Mouse (Mus musculus) lung, embryonic 14.5 days (tissue): Measurements from ENCODE around the gene Rexo4. TPM values are rescaled to one million over a fixed set of nuclear protein-coding genes. Genes with fewer than 3 reads are reported as not detected.

Experiments
- ATAC-seq: fragments of 200-750 bp; cut with Nextera tagmentation; 2 replicates; pipeline ENCODE4 v1.8.0; 2017; ENCODE audit warnings: mild to moderate bottlenecking, moderate TSS enrichment, moderate library complexity; ENCODE audit not compliant: insufficient read depth
- DNase-seq: peaks from one replicate; pipeline ENCODE4 v3.0.0-alpha.2; 2015
- H3K27ac ChIP-seq: fragments of 300-500 bp; sonication (generic); 2 replicates; pipeline ENCODE4 v1.5.1; 2014; ENCODE audit warnings: low read depth, mild to moderate bottlenecking, moderate library complexity
- H3K27me3 ChIP-seq: fragments of 300-500 bp; sonication (generic); 2 replicates; pipeline ENCODE4 v1.6.1; 2014; ENCODE audit warnings: low read length, control low read depth; ENCODE audit not compliant: insufficient read depth
- H3K36me3 ChIP-seq: fragments of 300-500 bp; sonication (generic); 2 replicates; pipeline ENCODE4 v1.6.1; 2014; ENCODE audit warnings: control low read depth; ENCODE audit not compliant: insufficient read depth
- H3K4me1 ChIP-seq: fragments of 300-500 bp; sonication (generic); 2 replicates; pipeline ENCODE4 v1.6.1; 2014; ENCODE audit warnings: antibody characterized with exemption, control low read depth; ENCODE audit not compliant: insufficient read depth
- H3K4me2 ChIP-seq: fragments of 300-500 bp; sonication (generic); 2 replicates; pipeline ENCODE4 v1.6.1; 2014; ENCODE audit warnings: mild to moderate bottlenecking
- H3K4me3 ChIP-seq: fragments of 300-500 bp; sonication (generic); 2 replicates; pipeline ENCODE4 v1.5.1; 2014; ENCODE audit warnings: low read depth, low read length
- H3K9ac ChIP-seq: fragments of 300-500 bp; sonication (generic); 2 replicates; pipeline ENCODE4 v1.6.1; 2014
- H3K9me3 ChIP-seq: fragments of 300-500 bp; sonication (generic); 2 replicates; pipeline ENCODE4 v1.6.1; 2016; ENCODE audit warnings: low read depth, low read length, control low read depth
- CTCF ChIP-seq: IDR thresholded peaks from 2 replicates; pipeline ENCODE4 v1.5.1; 2016; ENCODE audit warnings: antibody characterized with exemption, low read depth
- WGBS: fragments of 180-500 bp; shearing (Covaris S2); extraction: QIAGEN DNeasy Blood & Tissue Kit; methylation state at CpG from one replicate; pipeline ENCODE4 v1.1.7; 2014; 5-methylcytosine and 5-hydroxymethylcytosine counted together
- polyA plus RNA-seq: library from polyadenylated mRNA; unstranded; fragments of >200 nt; fragmentation: Nextera tagmentation; extraction: Ambion mirVana; gene quantifications from 2 replicates; pipeline ENCODE4 v1.2.1, GENCODE M21; 2014

Rexo4 gene
- polyA plus RNA-seq, 1 experiment from 2014 or later = 48.3 TPM

DNA sequence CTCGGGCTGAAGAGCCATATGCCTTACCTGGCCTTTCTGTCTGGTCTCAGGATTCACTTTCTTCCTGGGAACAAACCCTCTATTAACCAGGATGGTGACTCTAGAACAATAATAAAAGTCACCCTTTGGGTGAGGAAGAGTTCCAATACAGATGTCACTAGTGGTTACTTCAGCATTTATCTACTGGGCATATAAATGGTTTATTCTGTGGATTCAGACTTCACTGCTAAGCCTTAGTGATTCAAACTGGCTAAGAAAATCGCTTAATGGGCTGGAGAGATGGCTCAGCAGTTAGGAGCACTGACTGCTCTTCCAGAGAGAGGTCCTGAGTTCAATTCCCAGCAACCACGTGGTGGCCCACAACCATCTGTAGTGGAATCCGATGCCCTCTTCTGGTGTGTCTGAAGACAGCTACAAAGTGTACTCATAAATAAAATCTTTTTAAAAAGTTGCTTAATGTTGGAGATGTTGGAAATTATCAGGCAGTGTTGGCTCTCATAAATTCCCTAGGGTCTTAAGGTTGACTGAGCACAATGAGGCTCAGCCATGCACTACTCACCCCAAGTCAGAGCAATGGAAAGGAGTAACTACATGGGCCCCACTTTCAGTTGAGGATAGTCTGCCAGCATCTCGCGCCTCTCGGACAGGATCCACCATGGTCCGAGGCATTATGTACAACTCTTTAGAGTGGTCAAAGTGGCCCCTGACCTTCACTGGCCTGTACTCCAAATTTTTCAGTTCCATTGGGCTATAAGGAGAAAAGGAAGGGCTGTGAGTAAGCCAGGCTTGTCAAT lies 49.8 kb downstream of the Rexo4 start:
- ATAC-seq (no peak), DNase-seq (no peak)
- no peak overlapping the region for H3K4me3 ChIP-seq
- WGBS = 56% methylated on average over 8 of the region's 8 CpGs
- H3K27me3 ChIP-seq = no peaks in the 10 kb centered on the region
- H3K9ac ChIP-seq = no peak overlapping the region
- no peak overlapping the region for H3K27ac ChIP-seq
- no peaks in the 10 kb centered on the region for H3K9me3 ChIP-seq
- peaks cover 2% of the 10 kb centered on the region; the same call in 1 of the 2 replicates for H3K4me1 ChIP-seq
- TF ChIP-seq CTCF = no peak; the same call in 1 of the 2 replicates
- H3K4me2 ChIP-seq = 0 out of 2 replicates have a peak overlapping the region, but pooled peaks have one; percentile 10
- peaks cover 53% of the 10 kb centered on the region for H3K36me3 ChIP-seq

DNA sequence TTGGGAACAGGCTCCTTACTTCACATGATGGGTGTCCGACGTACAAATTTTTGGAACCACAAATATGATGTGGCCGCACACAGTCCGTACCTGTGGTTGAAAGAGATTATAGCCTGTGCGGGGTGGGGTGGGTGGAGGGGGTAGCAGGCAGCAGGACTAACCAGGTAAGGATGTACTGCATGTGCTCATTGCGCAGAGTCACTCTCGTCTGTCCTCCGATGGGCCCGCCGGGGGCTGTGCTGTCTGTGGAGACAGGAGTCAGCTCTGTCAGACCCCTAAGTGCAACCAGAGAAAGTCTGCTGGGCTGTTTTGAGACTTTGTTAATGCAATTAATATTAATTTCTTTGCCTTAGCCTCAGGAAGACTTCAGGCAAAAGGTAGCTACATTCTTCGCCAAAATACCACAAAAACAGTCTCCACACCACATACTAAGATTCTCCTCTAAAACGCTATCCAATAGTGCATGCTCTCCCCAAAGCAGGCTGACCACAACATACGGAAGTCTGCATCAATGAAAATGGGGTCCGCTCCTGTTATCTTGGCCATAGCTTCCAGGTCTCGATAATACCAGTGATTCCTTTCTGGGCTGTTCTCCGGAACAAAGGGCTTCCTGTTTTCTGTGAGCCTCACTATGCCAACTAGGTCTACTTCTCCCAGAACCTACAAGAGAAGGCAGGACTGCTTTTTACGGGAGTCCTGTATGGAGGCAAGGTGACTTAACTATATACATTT lies 50.6 kb downstream of the Rexo4 start:
- Histone ChIP-seq H3K27me3 (no peaks in the 10 kb centered on the region), H3K4me1 (peaks cover 10% of the 10 kb centered on the region), H3K9me3 (no peaks in the 10 kb centered on the region), H3K27ac (no peak overlapping the region), H3K36me3 (peaks cover 51% of the 10 kb centered on the region), H3K4me2 (no peak overlapping the region), H3K9ac (no peak overlapping the region), H3K4me3 (no peak overlapping the region)
- 80% methylated on average over 17 of the region's 17 CpGs for WGBS
- no peak for DNase-seq
- no peak for TF ChIP-seq CTCF
- ATAC-seq = no peak

DNA sequence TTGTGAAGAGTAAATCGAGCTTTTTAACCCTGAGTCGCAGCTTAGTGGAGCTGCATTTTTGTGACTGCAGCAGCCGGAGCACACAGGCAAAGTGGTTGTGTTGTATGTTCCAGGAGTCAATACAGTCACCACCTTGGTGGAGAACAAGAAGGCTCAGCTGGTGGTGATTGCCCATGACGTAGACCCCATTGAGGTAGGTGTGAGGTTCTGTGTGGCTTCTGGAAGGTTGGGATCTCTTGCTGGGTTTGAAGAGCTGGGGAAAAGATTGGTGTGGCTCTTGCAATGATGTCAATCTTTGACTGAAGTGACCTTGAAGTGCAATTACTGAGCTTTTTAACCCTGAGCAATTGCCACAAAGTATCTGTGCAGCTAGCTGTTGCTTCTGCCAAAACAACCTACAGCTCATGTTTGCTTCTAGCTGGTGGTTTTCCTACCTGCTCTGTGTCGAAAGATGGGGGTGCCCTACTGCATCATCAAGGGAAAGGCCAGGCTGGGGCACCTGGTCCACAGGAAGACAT lies 51.9 kb downstream of the Rexo4 start:
- Histone ChIP-seq H3K4me1 (peaks cover 11% of the 10 kb centered on the region), H3K27ac (peak overlapping the region; percentile 42; the same call in 1 of the 2 replicates), H3K4me3 (peak overlapping the region; percentile 87), H3K9me3 (no peaks in the 10 kb centered on the region), H3K9ac (peak overlapping the region; percentile 97), H3K36me3 (peaks cover 56% of the 10 kb centered on the region), H3K4me2 (peak overlapping the region; percentile 85), H3K27me3 (no peaks in the 10 kb centered on the region)
- ATAC-seq (no peak), DNase-seq (no peak)
- WGBS = 59% methylated on average over 5 of the region's 5 CpGs
- no peak for TF ChIP-seq CTCF

DNA sequence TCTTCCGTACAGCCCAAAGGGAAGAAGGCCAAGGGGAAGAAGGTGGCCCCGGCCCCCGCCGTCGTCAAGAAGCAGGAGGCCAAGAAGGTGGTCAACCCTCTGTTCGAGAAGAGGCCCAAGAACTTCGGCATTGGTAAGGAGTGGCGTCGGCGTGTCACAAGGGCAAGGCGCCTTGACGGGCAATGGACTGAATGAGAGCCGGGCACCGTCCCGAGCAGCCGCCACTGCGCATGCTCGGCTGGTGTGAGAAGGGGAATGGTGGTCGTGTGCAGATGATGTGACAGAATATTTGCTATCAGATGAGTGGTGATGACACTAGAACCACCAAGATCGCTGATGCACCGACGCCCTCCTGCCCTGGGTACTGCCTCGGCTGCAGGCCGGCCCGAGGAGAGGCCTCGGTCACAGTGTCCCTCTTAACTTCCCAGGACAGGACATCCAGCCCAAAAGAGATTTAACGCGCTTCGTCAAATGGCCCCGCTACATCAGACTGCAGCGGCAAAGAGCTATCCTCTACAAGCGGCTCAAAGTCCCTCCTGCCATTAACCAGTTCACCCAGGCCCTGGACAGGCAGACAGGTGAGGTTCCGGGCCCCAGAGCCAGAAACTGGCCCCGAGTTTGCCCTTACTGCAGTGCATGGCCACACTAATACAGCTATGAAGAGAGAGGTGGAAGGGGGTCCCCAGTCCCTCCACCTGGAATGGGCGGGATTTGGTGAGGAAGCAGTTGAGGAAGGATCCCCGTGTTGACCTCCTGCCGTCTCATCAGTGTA lies 53.0 kb downstream of the Rexo4 start:
- H3K4me3 ChIP-seq = peak overlapping the region; percentile 87
- WGBS = under 1% methylated on average over 35 of the region's 37 CpGs
- ATAC-seq (peak; percentile 25), DNase-seq (peak; percentile 69)
- peaks cover 8% of the 10 kb centered on the region; the same call in 1 of the 2 replicates for H3K4me1 ChIP-seq
- H3K27me3 ChIP-seq = no peaks in the 10 kb centered on the region
- H3K9ac ChIP-seq = peak overlapping the region; percentile 97
- no peak for TF ChIP-seq CTCF
- H3K4me2 ChIP-seq = peak overlapping the region; percentile 85
- H3K36me3 ChIP-seq = peaks cover 67% of the 10 kb centered on the region
- peak overlapping the region; percentile 94 for H3K27ac ChIP-seq
- H3K9me3 ChIP-seq = no peaks in the 10 kb centered on the region

DNA sequence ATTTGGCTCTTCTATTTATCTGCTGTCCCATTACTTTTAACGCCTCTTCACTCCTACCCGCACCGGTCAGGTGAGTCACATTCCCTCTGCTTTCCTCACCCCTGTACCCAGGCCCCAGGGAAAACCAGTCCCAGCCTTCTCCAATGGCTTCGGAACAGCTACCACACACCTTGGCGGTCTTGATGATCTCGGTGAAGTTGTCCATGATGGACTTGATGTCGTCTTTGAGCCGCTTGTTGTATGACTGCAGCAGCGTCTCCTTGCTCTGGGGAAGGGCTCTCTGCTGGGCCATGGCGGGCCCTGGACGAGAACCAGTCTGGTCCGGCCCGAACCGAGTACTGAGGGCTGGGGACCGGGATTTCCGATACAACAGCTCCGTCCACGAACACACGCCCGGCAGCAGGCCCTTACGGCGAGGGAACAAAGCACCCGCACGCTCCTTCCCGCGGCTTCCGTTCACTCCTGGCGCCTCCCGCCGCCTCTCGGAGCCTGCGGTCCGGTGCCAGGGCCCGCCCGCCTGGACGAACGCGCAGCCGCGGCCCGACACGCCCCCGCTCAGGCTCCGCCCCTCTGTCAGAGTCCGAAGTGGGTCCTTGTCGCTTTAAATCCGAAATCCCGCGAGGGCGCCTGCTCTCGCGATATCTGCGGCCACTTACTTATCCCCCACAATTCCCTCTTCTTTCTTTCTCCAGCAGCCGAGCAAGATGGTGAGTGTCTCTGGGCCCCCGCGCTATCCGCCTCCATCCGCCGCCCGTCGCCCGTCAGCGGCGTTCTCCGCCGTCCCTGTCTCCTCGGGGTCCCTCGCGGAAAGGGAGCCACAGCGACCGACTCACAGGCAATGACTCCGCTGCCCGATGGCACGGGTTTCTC lies 53.8 kb downstream of the Rexo4 start, which contains the start of the genes Med22 and Rpl7a:
Gene Med22 (minus strand): TSS at position 554 of the 870 bp plus-strand sequence.
Gene Rpl7a (plus strand): TSS at position 641 of the 870 bp plus-strand sequence.
- DNase-seq = peak; percentile 100
- TF ChIP-seq CTCF = no peak
- no peaks in the 10 kb centered on the region for H3K27me3 ChIP-seq
- H3K9ac ChIP-seq = peak within 1 kb of the TSS; percentile 97
- under 1% methylated on average over 74 of the region's 74 CpGs for WGBS
- no peaks in the 10 kb centered on the region for H3K9me3 ChIP-seq
- peaks cover 75% of the 10 kb centered on the region for H3K36me3 ChIP-seq
- peak within 1 kb of the TSS; percentile 85 for H3K4me2 ChIP-seq
- H3K4me3 ChIP-seq = peak within 1 kb of the TSS; percentile 87
- ATAC-seq = peak; percentile 87
- H3K27ac ChIP-seq = peak within 1 kb of the TSS; percentile 94
- peaks cover 8% of the 10 kb centered on the region; the same call in 1 of the 2 replicates for H3K4me1 ChIP-seq

DNA sequence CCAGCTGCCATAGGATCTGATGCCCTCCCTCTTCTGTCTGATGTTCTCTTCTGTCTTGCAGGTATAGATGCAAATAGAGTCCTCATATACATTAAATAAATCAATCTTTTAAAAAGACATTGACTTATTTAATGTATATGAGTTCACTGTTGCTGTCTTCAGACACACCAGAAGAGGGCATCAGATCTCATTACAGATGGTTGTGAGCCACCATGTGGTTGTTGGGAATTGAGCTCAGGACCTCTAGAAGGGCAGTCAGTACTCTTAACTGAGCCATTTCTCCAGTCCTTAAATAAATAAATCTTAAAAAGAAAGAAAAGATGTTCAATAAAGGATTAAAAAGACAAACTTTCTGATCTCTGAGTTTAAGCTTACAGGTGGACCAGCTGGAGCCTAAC lies 54.8 kb downstream of the Rexo4 start:
- Histone ChIP-seq H3K4me1 (peaks cover 8% of the 10 kb centered on the region; the same call in 1 of the 2 replicates), H3K27me3 (no peaks in the 10 kb centered on the region), H3K9me3 (no peaks in the 10 kb centered on the region), H3K36me3 (peaks cover 81% of the 10 kb centered on the region), H3K27ac (0 out of 2 replicates have a peak overlapping the region, but pooled peaks have one; percentile 87), H3K9ac (peak overlapping the region; percentile 69), H3K4me2 (peak overlapping the region; percentile 69), H3K4me3 (peak overlapping the region; percentile 87)
- ATAC-seq (no peak), DNase-seq (no peak)
- peak; percentile 37; the same call in 1 of the 2 replicates for TF ChIP-seq CTCF
